ENCODE assay signal across 23 mouse cellular contexts in the genomic region with DNA sequence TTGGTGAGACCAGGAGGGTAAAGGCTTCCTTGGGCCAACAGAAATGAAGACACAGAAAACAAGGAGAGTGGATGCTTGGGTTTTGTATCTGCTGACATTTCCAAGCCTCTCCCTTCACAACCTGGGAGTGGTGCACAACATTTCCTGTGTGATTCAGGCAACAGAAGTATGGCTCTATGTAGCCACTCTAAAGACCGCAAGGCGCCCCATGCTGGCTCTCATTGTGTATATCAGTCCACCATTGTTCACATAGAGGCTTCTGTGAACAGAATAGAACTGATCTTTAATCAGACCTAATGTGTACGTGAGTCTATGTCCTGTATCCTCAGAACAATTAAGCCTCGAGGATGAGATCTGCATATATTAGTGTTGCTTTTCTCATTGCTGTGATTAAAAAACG. TPM values are rescaled to one million over a fixed set of nuclear protein-coding genes. Genes with fewer than 3 reads are reported as not detected.
"Had no signal": no experiment of that assay in that cellular context is flagged by ENCODE, and none has a peak within 500 bp of the region (broad histone marks: within the 10 kb centered on the region; RNA-seq: fewer than 3 reads in every experiment).

No protein-coding gene starts in this region.

- H3K4me3 ChIP-seq: liver, embryonic 15.5 days; lung, embryonic 15.5 days; megakaryocyte, embryonic 14.5 days; midbrain, embryonic 13.5 days; midbrain, embryonic 15.5 days; neural tube, embryonic 13.5 days; stomach, embryonic 15.5 days had no signal

- H3K27me3 ChIP-seq: liver, embryonic 15.5 days; lung, embryonic 15.5 days; midbrain, embryonic 13.5 days; midbrain, embryonic 15.5 days; neural tube, embryonic 13.5 days; stomach, embryonic 15.5 days had no signal

- H3K27ac ChIP-seq: liver, embryonic 15.5 days; lung, embryonic 15.5 days; macrophage; midbrain, embryonic 13.5 days; midbrain, embryonic 15.5 days; neural tube, embryonic 13.5 days; stomach, embryonic 15.5 days; stomach, postnatal 0 days had no signal

- DNase-seq: liver, postnatal 0 days; lung, adult 2 months; lung, postnatal 14 days; lung, postnatal 36 days; right cerebral cortex, postnatal 14 days; thymus, adult 2 months; thymus, postnatal 14 days; thymus, postnatal 36 days had no signal

- H3K9ac ChIP-seq: liver, embryonic 15.5 days; liver, postnatal 0 days; lung, embryonic 15.5 days; midbrain, embryonic 13.5 days; midbrain, embryonic 15.5 days; neural tube, embryonic 13.5 days; stomach, embryonic 15.5 days had no signal

- H3K4me1 ChIP-seq: liver, embryonic 15.5 days; lung, embryonic 15.5 days; midbrain, embryonic 13.5 days; midbrain, embryonic 15.5 days; neural tube, embryonic 13.5 days; stomach, embryonic 15.5 days had no signal

- H3K9me3 ChIP-seq: liver, embryonic 15.5 days; lung, embryonic 15.5 days; megakaryocyte, embryonic 14.5 days; midbrain, embryonic 13.5 days; midbrain, embryonic 15.5 days; neural tube, embryonic 13.5 days; stomach, embryonic 15.5 days had no signal

RNA-seq across cellular contexts. Expression of a gene that starts 9.7 kb away (rescaled TPM):
- total RNA-seq: monocyte, adult 5-6 weeks had no signal
- polyA plus RNA-seq: macrophage; spleen, adult 2 months had no signal

RNA-seq across cellular contexts. Expression of a gene that starts 28.5 kb away (rescaled TPM):
- total RNA-seq: megakaryocyte progenitor cell, adult 5-6 weeks; midbrain, postnatal 0 days; monocyte, adult 5-6 weeks had no signal
- polyA plus RNA-seq: liver, embryonic 15.5 days; liver, postnatal 0 days; lung, adult 2 months; lung, embryonic 15.5 days; lung, postnatal 0 days; macrophage; midbrain, embryonic 11.5 days; midbrain, embryonic 13.5 days; midbrain, embryonic 15.5 days; midbrain, postnatal 0 days; neural tube, embryonic 13.5 days; spleen, adult 2 months; stomach, embryonic 15.5 days; stomach, postnatal 0 days; thymus, adult 2 months had no signal
